Mouse (Mus musculus) G1E (cell line): ENCODE data around the gene Aipl1. TPM values are rescaled to one million over a fixed set of nuclear protein-coding genes. Genes with fewer than 3 reads are reported as not detected.

ENCODE experiments used
- ATAC-seq: 2 replicates; pipeline ENCODE4 v1.8.0; 2016; ENCODE audit warnings: mild to moderate bottlenecking; ENCODE audit not compliant: insufficient number of reproducible peaks, poor library complexity, low FRiP score, severe bottlenecking; ENCODE audit errors: extremely low read depth
- DNase-seq: peaks from one replicate; pipeline ENCODE4 v3.0.0; 2012; ENCODE audit warnings: low spot score
- H3K27me3 ChIP-seq: 2 replicates; pipeline ENCODE4 v1.6.1; 2012; ENCODE audit warnings: mild to moderate bottlenecking, low read length, inconsistent platforms; ENCODE audit not compliant: insufficient read depth
- H3K36me3 ChIP-seq: replicated peaks from 2 replicates; pipeline ENCODE3; 2012; ENCODE audit warnings: mild to moderate bottlenecking, inconsistent platforms
- H3K4me1 ChIP-seq: 2 replicates; pipeline ENCODE4 v1.6.1; 2012; ENCODE audit warnings: low read depth, low read length, inconsistent platforms, mixed read lengths; ENCODE audit not compliant: insufficient read depth
- H3K4me3 ChIP-seq: 2 replicates; pipeline ENCODE4 v1.5.1; 2012; ENCODE audit warnings: low read depth, mild to moderate bottlenecking, inconsistent platforms, low read length, moderate library complexity, mixed read lengths
- H3K9me3 ChIP-seq: replicated peaks from 2 replicates; pipeline ENCODE4 v1.6.1; 2012; ENCODE audit warnings: inconsistent platforms
- CTCF ChIP-seq: IDR thresholded peaks from 2 replicates; pipeline ENCODE4 v1.5.1; 2012; ENCODE audit warnings: low read depth, low read length, inconsistent platforms, mixed read lengths
- GATA1 ChIP-seq: IDR thresholded peaks from 2 replicates; pipeline ENCODE4 v1.6.1; 2012; ENCODE audit warnings: borderline replicate concordance, low read length, inconsistent platforms, mixed read lengths
- GATA2 ChIP-seq: IDR thresholded peaks from 2 replicates; pipeline ENCODE4 v1.6.1; 2012; ENCODE audit warnings: low read depth, low read length, inconsistent platforms, borderline replicate concordance
- POLR2AphosphoS5 ChIP-seq: IDR thresholded peaks from 2 replicates; pipeline ENCODE4 v1.6.1; 2012; ENCODE audit warnings: low read depth, low read length, inconsistent platforms; ENCODE audit not compliant: insufficient replicate concordance
- TAL1 ChIP-seq: conservative IDR thresholded peaks from 2 replicates; pipeline ENCODE4 v1.6.1; 2012; ENCODE audit warnings: low read depth, low read length, inconsistent platforms, mixed read lengths
- polyA plus RNA-seq: library from polyadenylated mRNA; stranded (reverse); fragments of >175 nt; gene quantifications from 2 replicates; pipeline ENCODE4 v1.2.3, GENCODE M21; 2012
- total RNA-seq, 2 experiments: library from RNA; stranded (forward) in 1 of 2; stranded (reverse) in 1 of 2; fragments of 200-1000 nt in 1 of 2; fragments of >200 nt in 1 of 2; fragmentation: Nextera tagmentation in 1 of 2; gene quantifications; 2 replicates each; pipeline ENCODE4 v1.2.3; 2014 to 2017

The Aipl1 gene
- total and polyA plus RNA-seq, 3 experiments, result 0.05 TPM; not detected in 2

DNA sequence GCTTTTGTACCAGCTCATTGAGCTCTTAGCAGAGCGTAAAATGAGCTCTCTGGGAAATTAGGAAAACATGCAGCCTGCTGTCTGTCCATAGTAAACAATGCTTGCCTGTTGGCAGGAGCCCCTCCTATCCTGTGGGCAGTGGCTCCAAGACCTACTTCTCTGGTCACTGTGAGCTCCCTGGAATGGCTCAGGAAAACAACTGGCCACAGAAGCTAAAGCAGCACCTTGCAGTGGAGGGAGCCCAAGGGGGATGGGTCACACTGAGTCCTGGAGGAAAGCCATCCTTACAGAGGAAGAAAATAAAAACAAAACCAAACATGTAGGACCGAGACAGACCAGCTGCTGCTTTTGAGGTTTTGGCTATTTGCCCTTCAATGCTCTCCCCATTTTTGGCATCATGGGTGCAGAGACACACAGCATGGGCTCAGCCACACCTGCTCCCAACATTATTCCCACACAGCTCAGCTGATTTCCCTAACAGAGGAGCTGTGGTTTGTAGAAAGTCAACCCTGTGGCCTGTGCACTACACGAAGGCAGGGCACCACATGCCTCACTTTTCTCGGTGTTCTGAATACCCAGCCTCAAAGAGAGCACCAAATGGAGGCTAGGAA is 52.1 kb downstream of the Aipl1 start:
- ATAC-seq, result no peak
- no peak overlapping the region for H3K4me3 ChIP-seq
- no peak for DNase-seq
- peaks cover 48% of the 10 kb centered on the region for H3K9me3 ChIP-seq
- no peaks in the 10 kb centered on the region for H3K36me3 ChIP-seq
- TF ChIP-seq GATA2 (no peak), TAL1 (no peak), GATA1 (no peak), POLR2AphosphoS5 (no peak), CTCF (no peak)
- H3K4me1 ChIP-seq, result no peaks in the 10 kb centered on the region
- no peaks in the 10 kb centered on the region for H3K27me3 ChIP-seq

- TF ChIP-seq POLR2AphosphoS5, result no peak
- TF ChIP-seq CTCF, result no peak
- TF ChIP-seq TAL1, result no peak
- no peak for TF ChIP-seq GATA2
- no peak for TF ChIP-seq GATA1
Measured at GRCm38 (mm10) chr11:71984093-71984492, 53.2 kb downstream of the Aipl1 start.

More at GRCm38 (mm10) chr11:71984093-71984492, 53.2 kb downstream of the Aipl1 start:
- DNase-seq (no peak), ATAC-seq (no peak)
- Histone ChIP-seq H3K4me1 (no peaks in the 10 kb centered on the region), H3K36me3 (no peaks in the 10 kb centered on the region), H3K27me3 (no peaks in the 10 kb centered on the region), H3K9me3 (peaks cover 47% of the 10 kb centered on the region), H3K4me3 (no peak overlapping the region)

Other genes starting within 250 kb of the Aipl1 start
- gene Pimreg, start 4.5 kb upstream of the Aipl1 start, total RNA-seq (2014; fragmentation: Nextera tagmentation), result not detected in 2 replicates
- gene Pimreg, start 4.5 kb upstream of the Aipl1 start, total RNA-seq (2017), result 0.12 TPM in 1 of 2 replicates, not detected in the other
- not detected in 2 replicates for gene Pimreg, start 4.5 kb upstream of the Aipl1 start, polyA plus RNA-seq
- not detected in 2 replicates for gene Pitpnm3, start 98.3 kb upstream of the Aipl1 start, total RNA-seq (2014; fragmentation: Nextera tagmentation)
- gene Pitpnm3, start 98.3 kb upstream of the Aipl1 start, total RNA-seq (2017), result 0.06 and 0.27 TPM in 2 replicates
- gene Pitpnm3, start 98.3 kb upstream of the Aipl1 start, polyA plus RNA-seq, result 0.01 TPM in 1 of 2 replicates, not detected in the other
- not detected in 2 replicates for gene Gm43951, start 169.3 kb upstream of the Aipl1 start, total RNA-seq (2014; fragmentation: Nextera tagmentation)
- 0.58 and 0.76 TPM in 2 replicates for gene Gm43951, start 169.3 kb upstream of the Aipl1 start, total RNA-seq (2017)
- 0.29 and 0.41 TPM in 2 replicates for gene Gm43951, start 169.3 kb upstream of the Aipl1 start, polyA plus RNA-seq
- 17.0 and 27.7 TPM in 2 replicates for gene 4933427D14Rik, start 169.9 kb upstream of the Aipl1 start, total RNA-seq (2014; fragmentation: Nextera tagmentation)
- gene 4933427D14Rik, start 169.9 kb upstream of the Aipl1 start, total RNA-seq (2017), result 13.7 and 22.4 TPM in 2 replicates
- gene 4933427D14Rik, start 169.9 kb upstream of the Aipl1 start, polyA plus RNA-seq, result 2.9 and 4.0 TPM in 2 replicates
- gene Txndc17, start 170.0 kb upstream of the Aipl1 start, total RNA-seq (2014; fragmentation: Nextera tagmentation), result 112 and 134 TPM in 2 replicates
- 60.2 and 60.5 TPM in 2 replicates for gene Txndc17, start 170.0 kb upstream of the Aipl1 start, total RNA-seq (2017)
- gene Txndc17, start 170.0 kb upstream of the Aipl1 start, polyA plus RNA-seq, result 30.1 and 31.0 TPM in 2 replicates
- 19.9 and 26.7 TPM in 2 replicates for gene Med31, start 178.1 kb upstream of the Aipl1 start, total RNA-seq (2014; fragmentation: Nextera tagmentation)
- gene Med31, start 178.1 kb upstream of the Aipl1 start, total RNA-seq (2017), result 13.5 and 20.2 TPM in 2 replicates
- 0.55 and 0.74 TPM in 2 replicates for gene Med31, start 178.1 kb upstream of the Aipl1 start, polyA plus RNA-seq
- not detected in 2 replicates for gene Slc13a5, start 229.7 kb upstream of the Aipl1 start, total RNA-seq (2014; fragmentation: Nextera tagmentation)
- gene Slc13a5, start 229.7 kb upstream of the Aipl1 start, total RNA-seq (2017), result 0.06 and 0.11 TPM in 2 replicates
- not detected in 2 replicates for gene Slc13a5, start 229.7 kb upstream of the Aipl1 start, polyA plus RNA-seq